Mouse (Mus musculus) small intestine, adult 2 months (tissue): ENCODE measurements around the gene Fgfr1op.

Experiments used
- CTCF ChIP-seq: fragments of 200-500 bp; IDR thresholded peaks from 2 replicates; pipeline ENCODE4 v1.5.1; 2012; ENCODE audit warnings: low read depth, mild to moderate bottlenecking, control low read depth, inconsistent platforms, low read length, moderate library complexity, mixed read lengths; ENCODE audit not compliant: insufficient replicate concordance, insufficient read length; ENCODE audit errors: extremely low read depth
- POLR2A ChIP-seq: fragments of 200-500 bp; IDR thresholded peaks from 2 replicates; pipeline ENCODE4 v1.6.1; 2012; ENCODE audit warnings: low read depth, mild to moderate bottlenecking, control low read depth, inconsistent platforms, low read length, moderate library complexity

- TF ChIP-seq POLR2A (no peak), CTCF (no peak)
Measured at GRCm38 (mm10) chr17:8184217-8184616, 18.9 kb downstream of the Fgfr1op start.
